Mouse (Mus musculus) spleen, adult 2 months (tissue): ENCODE results near the gene Map2k6. TPM values are rescaled to one million over a fixed set of nuclear protein-coding genes. Genes with fewer than 3 reads are reported as not detected.

ENCODE experiments used
- DNase-seq, 2 experiments: peaks; one replicate each; pipeline versions ENCODE4 v3.0.0 to v3.0.0-alpha.2; 2012 to 2021; ENCODE audit warnings: low spot score in 2 of 2, low read depth in 1 of 2
- H3K27ac ChIP-seq: fragments of 200-500 bp; 2 replicates; pipeline ENCODE4 v1.5.1; 2012; ENCODE audit warnings: low read length, inconsistent platforms; ENCODE audit not compliant: insufficient read depth
- H3K27me3 ChIP-seq: fragments of 200-500 bp; 2 replicates; pipeline ENCODE4 v1.6.1; 2012; ENCODE audit warnings: mild to moderate bottlenecking, moderate library complexity, low read length, inconsistent platforms; ENCODE audit not compliant: control insufficient read depth, insufficient read depth
- H3K36me3 ChIP-seq: fragments of 200-500 bp; 2 replicates; pipeline ENCODE4 v1.6.1; 2012; ENCODE audit warnings: mild to moderate bottlenecking, low read length, inconsistent platforms; ENCODE audit not compliant: control insufficient read depth, insufficient read depth
- H3K4me1 ChIP-seq: fragments of 200-500 bp; 2 replicates; pipeline ENCODE4 v1.6.1; 2011; ENCODE audit warnings: inconsistent platforms; ENCODE audit not compliant: control insufficient read depth, insufficient read depth, insufficient read length
- H3K4me3 ChIP-seq: fragments of 200-500 bp; 2 replicates; pipeline ENCODE4 v1.5.1; 2011; ENCODE audit warnings: mild to moderate bottlenecking, inconsistent platforms; ENCODE audit not compliant: insufficient read depth, insufficient read length; ENCODE audit errors: extremely low read depth
- CTCF ChIP-seq: fragments of 200-500 bp; IDR thresholded peaks from 2 replicates; pipeline ENCODE4 v1.5.1; 2011; ENCODE audit warnings: mild to moderate bottlenecking, inconsistent platforms; ENCODE audit not compliant: insufficient read depth, insufficient read length, insufficient replicate concordance; ENCODE audit errors: extremely low read depth
- POLR2A ChIP-seq: fragments of 200-500 bp; IDR thresholded peaks from 2 replicates; pipeline ENCODE4 v1.6.1; 2011; ENCODE audit warnings: low read depth, low read length, inconsistent platforms
- WGBS: fragments of 180-500 bp; shearing (Covaris S2); methylation state at CpG from one replicate; pipeline ENCODE4 v1.1.7; 2018; 5-methylcytosine and 5-hydroxymethylcytosine counted together
- polyA plus RNA-seq: library from polyadenylated mRNA; depleted of rRNA; stranded (reverse); fragments of >200 nt; gene quantifications from 2 replicates; pipeline ENCODE4 v1.2.3, GENCODE M21; 2012; rRNA removed

The Map2k6 gene
- polyA plus RNA-seq, 1 experiment: 2.1 TPM

- Histone ChIP-seq H3K4me1 (no peaks in the 10 kb centered on the region), H3K4me3 (no peak overlapping the region), H3K27me3 (no peaks in the 10 kb centered on the region), H3K27ac (no peak overlapping the region), H3K36me3 (no peaks in the 10 kb centered on the region)
- 19% methylated on average over 12 of the region's 12 CpGs for WGBS
- no peak for DNase-seq
- no peak for TF ChIP-seq CTCF
Measured at GRCm38 (mm10) chr11:110563272-110563671, 164.3 kb downstream of the Map2k6 start.

- Histone ChIP-seq H3K36me3 (no peaks in the 10 kb centered on the region), H3K27ac (no peak overlapping the region), H3K4me3 (no peak overlapping the region), H3K4me1 (no peaks in the 10 kb centered on the region), H3K27me3 (no peaks in the 10 kb centered on the region)
- TF ChIP-seq CTCF: no peak
- no peak for TF ChIP-seq POLR2A
- no peak for DNase-seq
- WGBS: 63% methylated on average over 10 of the region's 10 CpGs
Measured at GRCm38 (mm10) chr11:110563801-110564200, 164.9 kb downstream of the Map2k6 start.

GRCm38 (mm10) chr11:110566307-110566706 lies 167.4 kb downstream of the Map2k6 start:
- 80% methylated on average over 7 of the region's 7 CpGs for WGBS
- no peaks in the 10 kb centered on the region for H3K27me3 ChIP-seq
- H3K27ac ChIP-seq: no peak overlapping the region
- no peak for TF ChIP-seq POLR2A
- TF ChIP-seq CTCF: no peak
- no peak overlapping the region for H3K4me3 ChIP-seq
- DNase-seq: no peak
- no peaks in the 10 kb centered on the region for H3K4me1 ChIP-seq
- H3K36me3 ChIP-seq: no peaks in the 10 kb centered on the region

- H3K36me3 ChIP-seq: no peaks in the 10 kb centered on the region
Measured at GRCm38 (mm10) chr11:110572548-110572947, 173.6 kb downstream of the Map2k6 start.

More at GRCm38 (mm10) chr11:110572548-110572947, 173.6 kb downstream of the Map2k6 start:
- DNase-seq: no peak
- TF ChIP-seq POLR2A (no peak), CTCF (peak; percentile 36; the same call in 1 of the 2 replicates)
- 53% methylated on average over 10 of the region's 10 CpGs for WGBS
- Histone ChIP-seq H3K4me1 (no peaks in the 10 kb centered on the region), H3K4me3 (no peak overlapping the region), H3K27me3 (no peaks in the 10 kb centered on the region), H3K27ac (no peak overlapping the region)

Other genes with a start within 250 kb of the Map2k6 start
- gene Abca9, start 230.9 kb upstream of the Map2k6 start, polyA plus RNA-seq: 0.87 and 1.1 TPM in 2 replicates
- gene Abca6, start 147.3 kb upstream of the Map2k6 start, polyA plus RNA-seq: 0.04 and 0.06 TPM in 2 replicates
- gene Abca5, start 61.4 kb upstream of the Map2k6 start, polyA plus RNA-seq: 0.11 and 0.25 TPM in 2 replicates